Comparison of ENCODE assay signal across 17 mouse cellular contexts in genomic region chr7:79336362-79336910, GRCm38 (mm10). TPM values are rescaled to one million over a fixed set of nuclear protein-coding genes. Genes with fewer than 3 reads are reported as not detected.
DNase-seq lines count a peak whose midpoint lies in the region; ATAC-seq and TF ChIP-seq lines count a peak whose summit lies in the region.
"Had no signal": no experiment of that assay in that cellular context is flagged by ENCODE, and none has a peak within 500 bp of the region (broad histone marks: within the 10 kb centered on the region; RNA-seq: fewer than 3 reads in every experiment).

No protein-coding gene starts in this region.

- 57% methylated on average over 8 of the region's 8 CpGs for WGBS in heart, postnatal 0 days
- 77% methylated on average over 8 of the region's 8 CpGs for WGBS in heart, embryonic 10.5 days

- H3K27ac ChIP-seq in heart, postnatal 0 days (ENCODE audit: low read depth), result no peak overlapping the region
- no peak overlapping the region for H3K27ac ChIP-seq in heart, embryonic 10.5 days
- peak overlapping the region; percentile 43; the same call in 1 of the 2 replicates for H3K27ac ChIP-seq in embryonic fibroblast, embryonic 13.5 days (ENCODE audit: insufficient read depth, low read length)
- H3K27ac ChIP-seq: embryonic facial prominence, embryonic 10.5 days; liver, embryonic 13.5 days; midbrain, embryonic 15.5 days; neural tube, embryonic 12.5 days had no signal

- H3K4me2 ChIP-seq in heart, postnatal 0 days (ENCODE audit: low read depth, low read length), result no peak overlapping the region
- H3K4me2 ChIP-seq: liver, embryonic 13.5 days; midbrain, embryonic 15.5 days; neural tube, embryonic 12.5 days had no signal

- H3K36me3 ChIP-seq in heart, postnatal 0 days (replicated peaks; ENCODE audit: control insufficient read depth, insufficient read depth, low read length), result no peaks in the 10 kb centered on the region
- H3K36me3 ChIP-seq in heart, embryonic 10.5 days, result no peaks in the 10 kb centered on the region
- H3K36me3 ChIP-seq: midbrain, embryonic 15.5 days had no signal

- H3K4me3 ChIP-seq in heart, postnatal 0 days (ENCODE audit: low read depth, low read length), result no peak overlapping the region
- no peak overlapping the region for H3K4me3 ChIP-seq in heart, embryonic 10.5 days
- H3K4me3 ChIP-seq in embryonic fibroblast, embryonic 13.5 days (ENCODE audit: insufficient read depth, low read length), result no peak overlapping the region
- H3K4me3 ChIP-seq: embryonic facial prominence, embryonic 10.5 days; liver, embryonic 13.5 days; midbrain, embryonic 15.5 days; neural tube, embryonic 12.5 days had no signal

- no peaks in the 10 kb centered on the region for H3K27me3 ChIP-seq in heart, postnatal 0 days (ENCODE audit: control insufficient read depth, insufficient read depth, low read length)
- H3K27me3 ChIP-seq in heart, embryonic 10.5 days (ENCODE audit: insufficient read depth, poor library complexity, severe bottlenecking), result no peaks in the 10 kb centered on the region
- H3K27me3 ChIP-seq: CH12.LX; liver, embryonic 13.5 days; midbrain, embryonic 15.5 days; neural tube, embryonic 12.5 days had no signal

- no peak for TF ChIP-seq POLR2A in embryonic fibroblast, embryonic 13.5 days (IDR thresholded peaks at IDR 0.05; ENCODE audit: low read depth, low read length)

- no peak overlapping the region for H3K9ac ChIP-seq in heart, postnatal 0 days (replicated peaks; ENCODE audit: low read depth, low read length)
- H3K9ac ChIP-seq: liver, embryonic 13.5 days; midbrain, embryonic 15.5 days; neural tube, embryonic 12.5 days had no signal

- TF ChIP-seq CTCF in heart, postnatal 0 days (IDR thresholded peaks at IDR 0.05; ENCODE audit: low read depth), result no peak
- no peak for TF ChIP-seq CTCF in embryonic fibroblast, embryonic 13.5 days (IDR thresholded peaks at IDR 0.05; ENCODE audit: borderline replicate concordance, insufficient read depth, low read length)

- DNase-seq in heart, postnatal 0 days (ENCODE audit: low spot score), result no peak
- no peak for DNase-seq in heart, embryonic 10.5 days (ENCODE audit: low spot score)
- DNase-seq in urinary bladder, adult 18-20 months (ENCODE audit: low spot score in 2 of 2), result peak; percentile 35 to 42
- no peak for DNase-seq in urinary bladder, postnatal 10 days (ENCODE audit: low spot score)
- DNase-seq in spleen, postnatal 10 days (ENCODE audit: low spot score in 2 of 2), result no peak
- no peak for DNase-seq in cerebellum, adult 11 months
- DNase-seq: adrenal gland, postnatal 25 days; cerebellum, postnatal 14 days; heart, adult 11 months; heart, postnatal 10 days; liver, embryonic 13.5 days; retina, postnatal 1 day had no signal

- no peaks in the 10 kb centered on the region for H3K9me3 ChIP-seq in heart, postnatal 0 days (replicated peaks; ENCODE audit: control insufficient read depth, low read length)
- H3K9me3 ChIP-seq in heart, embryonic 10.5 days, result no peaks in the 10 kb centered on the region
- H3K9me3 ChIP-seq: embryonic facial prominence, embryonic 10.5 days; liver, embryonic 13.5 days; midbrain, embryonic 15.5 days; neural tube, embryonic 12.5 days had no signal

- ATAC-seq in heart, postnatal 0 days (ENCODE audit: insufficient read depth, low read depth), result 0 out of 2 replicates have a peak, but pooled peaks have one; percentile 14
- ATAC-seq: midbrain, embryonic 15.5 days had no signal

- no peak for TF ChIP-seq EP300 in heart, postnatal 0 days (IDR thresholded peaks at IDR 0.05; ENCODE audit: low read depth)

- no peaks in the 10 kb centered on the region for H3K4me1 ChIP-seq in heart, postnatal 0 days (ENCODE audit: control insufficient read depth, insufficient read depth)
- no peaks in the 10 kb centered on the region for H3K4me1 ChIP-seq in heart, embryonic 10.5 days
- H3K4me1 ChIP-seq in embryonic fibroblast, embryonic 13.5 days (ENCODE audit: control insufficient read depth, insufficient read depth, low read length), result peaks cover 5% of the 10 kb centered on the region; the same call in 1 of the 2 replicates
- H3K4me1 ChIP-seq: embryonic facial prominence, embryonic 10.5 days; liver, embryonic 13.5 days; midbrain, embryonic 15.5 days; neural tube, embryonic 12.5 days had no signal

RNA-seq across cellular contexts. Expression of gene Rlbp1, which starts 50.4 kb away (rescaled TPM):
- not detected in 2 replicates for total RNA-seq in heart, postnatal 0 days (2014; rRNA removed; ENCODE audit: low replicate concordance)
- not detected in 2 replicates for polyA plus RNA-seq in heart, postnatal 0 days (2015; fragmentation: Nextera tagmentation; extraction: Ambion mirVana)
- polyA plus RNA-seq in heart, embryonic 10.5 days (2016; fragmentation: Nextera tagmentation; extraction: Ambion mirVana), result 0.10 and 0.31 TPM in 2 replicates
- polyA plus RNA-seq in embryonic fibroblast, embryonic 13.5 days (2011; ENCODE audit: insufficient read length, low read depth, missing spikeins), result not detected in 2 replicates
- total RNA-seq: heart, postnatal 10 days had no signal

RNA-seq across cellular contexts. Expression of gene Fanci, which starts 55.3 kb away (rescaled TPM):
- total RNA-seq in heart, postnatal 0 days (2014; rRNA removed; ENCODE audit: low replicate concordance), result 6.1 and 13.5 TPM in 2 replicates
- polyA plus RNA-seq in heart, postnatal 0 days (2015; fragmentation: Nextera tagmentation; extraction: Ambion mirVana), result 1.5 and 1.7 TPM in 2 replicates
- 15.8 and 16.1 TPM in 2 replicates for polyA plus RNA-seq in heart, embryonic 10.5 days (2016; fragmentation: Nextera tagmentation; extraction: Ambion mirVana)
- polyA plus RNA-seq in embryonic fibroblast, embryonic 13.5 days (2011; ENCODE audit: insufficient read length, low read depth, missing spikeins), result 6.1 and 10.7 TPM in 2 replicates

Comparison
In these comparisons a context has a peak if more than half of its experiments do, and no peak if none do; other contexts are left out.
1. DNase-seq: peak in urinary bladder, adult 18-20 months (2 of 2); none in heart, postnatal 0 days (single experiment), heart, embryonic 10.5 days (single experiment), urinary bladder, postnatal 10 days (single experiment), spleen, postnatal 10 days (0 of 2) and cerebellum, adult 11 months (single experiment).